Mouse (Mus musculus): ENCODE data around the gene Pde4dip. TPM values are rescaled to one million over a fixed set of nuclear protein-coding genes. Genes with fewer than 3 reads are reported as not detected.
A peak's percentile ranks its signal among the peaks of the same experiment; 100 is the strongest.

Gene Pde4dip
- polyA plus RNA-seq, 1 experiment from 2014 or later = 50.7 TPM

GRCm38 (mm10) chr3:97775742-97776141 is 112.8 kb downstream of the Pde4dip start:
- Histone ChIP-seq H3K36me3 (no peaks in the 10 kb centered on the region), H3K9ac (no peak overlapping the region), H3K9me3 (replicated peaks) (no peaks in the 10 kb centered on the region), H3K4me2 (replicated peaks) (no peak overlapping the region), H3K4me3 (no peak overlapping the region), H3K27me3 (no peaks in the 10 kb centered on the region), H3K4me1 (no peaks in the 10 kb centered on the region), H3K27ac (no peak overlapping the region)
- 82% methylated on average over 2 of the region's 2 CpGs for WGBS
- no peak for ATAC-seq (ENCODE audit: low FRiP score)

GRCm38 (mm10) chr3:97774861-97775260 is 113.6 kb downstream of the Pde4dip start:
- Histone ChIP-seq H3K4me3 (no peak overlapping the region), H3K4me2 (replicated peaks) (no peak overlapping the region), H3K27me3 (no peaks in the 10 kb centered on the region), H3K36me3 (no peaks in the 10 kb centered on the region), H3K9me3 (replicated peaks) (no peaks in the 10 kb centered on the region), H3K9ac (no peak overlapping the region), H3K4me1 (no peaks in the 10 kb centered on the region), H3K27ac (no peak overlapping the region)
- no peak for ATAC-seq (ENCODE audit: low FRiP score)
- WGBS = 82% methylated on average over 1 of the region's 1 CpGs

- Histone ChIP-seq H3K27ac (peak overlapping the region; percentile 94), H3K4me3 (peak overlapping the region; percentile 49), H3K27me3 (no peaks in the 10 kb centered on the region), H3K36me3 (no peaks in the 10 kb centered on the region), H3K4me2 (replicated peaks) (peak overlapping the region; percentile 87), H3K9me3 (replicated peaks) (no peaks in the 10 kb centered on the region), H3K9ac (peak overlapping the region; percentile 65), H3K4me1 (peaks cover 33% of the 10 kb centered on the region)
- 3% methylated on average over 47 of the region's 47 CpGs for WGBS
- peak; percentile 99 for ATAC-seq (ENCODE audit: low FRiP score)
Measured at GRCm38 (mm10) chr3:97767771-97768762, 120.4 kb downstream of the Pde4dip start.

GRCm38 (mm10) chr3:97767041-97767770 is 121.3 kb downstream of the Pde4dip start:
- Histone ChIP-seq H3K27me3 (no peaks in the 10 kb centered on the region), H3K9me3 (replicated peaks) (no peaks in the 10 kb centered on the region), H3K4me1 (peaks cover 33% of the 10 kb centered on the region), H3K36me3 (no peaks in the 10 kb centered on the region), H3K4me2 (replicated peaks) (peak overlapping the region; percentile 87), H3K4me3 (peak overlapping the region; percentile 49), H3K27ac (peak overlapping the region; percentile 94), H3K9ac (peak overlapping the region; percentile 65)
- peak; percentile 90 for ATAC-seq (ENCODE audit: low FRiP score)
- WGBS = 4% methylated on average over 40 of the region's 40 CpGs

GRCm38 (mm10) chr3:97766459-97766858 is 122.0 kb downstream of the Pde4dip start:
- peak overlapping the region; percentile 94; the same call in 1 of the 2 replicates for H3K27ac ChIP-seq
- H3K27me3 ChIP-seq = no peaks in the 10 kb centered on the region
- H3K4me3 ChIP-seq = peak overlapping the region; percentile 49
- WGBS = 58% methylated on average over 9 of the region's 9 CpGs
- peak overlapping the region; percentile 65 for H3K9ac ChIP-seq
- no peaks in the 10 kb centered on the region for H3K9me3 ChIP-seq (replicated peaks)
- peak overlapping the region; percentile 87 for H3K4me2 ChIP-seq (replicated peaks)
- H3K4me1 ChIP-seq = peaks cover 33% of the 10 kb centered on the region
- no peak for ATAC-seq (ENCODE audit: low FRiP score)
- no peaks in the 10 kb centered on the region for H3K36me3 ChIP-seq

GRCm38 (mm10) chr3:97764152-97764551 is 124.4 kb downstream of the Pde4dip start:
- H3K27ac ChIP-seq = no peak overlapping the region
- H3K36me3 ChIP-seq = no peaks in the 10 kb centered on the region
- peak overlapping the region; percentile 3; the same call in 1 of the 2 replicates for H3K4me3 ChIP-seq
- no peak for ATAC-seq (ENCODE audit: low FRiP score)
- H3K27me3 ChIP-seq = no peaks in the 10 kb centered on the region
- peak overlapping the region; percentile 87 for H3K4me2 ChIP-seq (replicated peaks)
- 73% methylated on average over 5 of the region's 5 CpGs for WGBS
- H3K9me3 ChIP-seq (replicated peaks) = no peaks in the 10 kb centered on the region
- peaks cover 33% of the 10 kb centered on the region for H3K4me1 ChIP-seq
- H3K9ac ChIP-seq = no peak overlapping the region

GRCm38 (mm10) chr3:97761951-97762350 is 126.6 kb downstream of the Pde4dip start:
- H3K4me3 ChIP-seq = no peak overlapping the region
- H3K4me2 ChIP-seq (replicated peaks) = no peak overlapping the region
- no peaks in the 10 kb centered on the region for H3K9me3 ChIP-seq (replicated peaks)
- no peak overlapping the region for H3K27ac ChIP-seq
- ATAC-seq (ENCODE audit: low FRiP score) = no peak
- no peak overlapping the region for H3K9ac ChIP-seq
- 89% methylated on average over 6 of the region's 6 CpGs for WGBS
- peaks cover 33% of the 10 kb centered on the region for H3K4me1 ChIP-seq
- H3K36me3 ChIP-seq = peaks cover 21% of the 10 kb centered on the region
- no peaks in the 10 kb centered on the region for H3K27me3 ChIP-seq

GRCm38 (mm10) chr3:97761168-97761567 is 127.3 kb downstream of the Pde4dip start:
- no peak overlapping the region for H3K4me2 ChIP-seq (replicated peaks)
- H3K27me3 ChIP-seq = no peaks in the 10 kb centered on the region
- H3K36me3 ChIP-seq = peaks cover 29% of the 10 kb centered on the region
- H3K9ac ChIP-seq = no peak overlapping the region
- no peak for ATAC-seq (ENCODE audit: low FRiP score)
- H3K9me3 ChIP-seq (replicated peaks) = no peaks in the 10 kb centered on the region
- H3K4me3 ChIP-seq = no peak overlapping the region
- H3K4me1 ChIP-seq = peaks cover 26% of the 10 kb centered on the region
- H3K27ac ChIP-seq = no peak overlapping the region
- 93% methylated on average over 5 of the region's 5 CpGs for WGBS

GRCm38 (mm10) chr3:97759846-97760245 is 128.7 kb downstream of the Pde4dip start:
- no peak overlapping the region for H3K9ac ChIP-seq
- H3K4me3 ChIP-seq = no peak overlapping the region
- H3K27ac ChIP-seq = no peak overlapping the region
- peaks cover 16% of the 10 kb centered on the region for H3K4me1 ChIP-seq
- no peak for ATAC-seq (ENCODE audit: low FRiP score)
- no peaks in the 10 kb centered on the region for H3K27me3 ChIP-seq
- H3K4me2 ChIP-seq (replicated peaks) = no peak overlapping the region
- WGBS = 91% methylated on average over 5 of the region's 5 CpGs
- H3K9me3 ChIP-seq (replicated peaks) = no peaks in the 10 kb centered on the region
- H3K36me3 ChIP-seq = peaks cover 40% of the 10 kb centered on the region

- H3K36me3 ChIP-seq = peaks cover 63% of the 10 kb centered on the region
- no peak for ATAC-seq (ENCODE audit: low FRiP score)
- 94% methylated on average over 10 of the region's 10 CpGs for WGBS
Measured at GRCm38 (mm10) chr3:97757501-97757900, 131.0 kb downstream of the Pde4dip start.

GRCm38 (mm10) chr3:97756283-97757074 is 132.0 kb downstream of the Pde4dip start:
- ATAC-seq (ENCODE audit: low FRiP score) = no peak
- peaks cover 74% of the 10 kb centered on the region for H3K36me3 ChIP-seq
- whole genome bisulfite sequencing = 91% methylated on average over 20 of the region's 20 CpGs

More at GRCm38 (mm10) chr3:97757501-97757900, 131.0 kb downstream of the Pde4dip start:
- H3K9me3 ChIP-seq (replicated peaks) = no peaks in the 10 kb centered on the region
- no peak overlapping the region for H3K9ac ChIP-seq
- no peak overlapping the region for H3K4me3 ChIP-seq
- H3K27me3 ChIP-seq = no peaks in the 10 kb centered on the region
- no peak overlapping the region for H3K4me2 ChIP-seq (replicated peaks)
- no peaks in the 10 kb centered on the region for H3K4me1 ChIP-seq
- H3K27ac ChIP-seq = no peak overlapping the region

More at GRCm38 (mm10) chr3:97756283-97757074, 132.0 kb downstream of the Pde4dip start:
- H3K27me3 ChIP-seq = no peaks in the 10 kb centered on the region
- no peak overlapping the region for H3K4me2 ChIP-seq (replicated peaks)
- no peak overlapping the region for H3K9ac ChIP-seq
- H3K4me1 ChIP-seq = no peaks in the 10 kb centered on the region
- no peaks in the 10 kb centered on the region for H3K9me3 ChIP-seq (replicated peaks)
- H3K27ac ChIP-seq = no peak overlapping the region
- no peak overlapping the region for H3K4me3 ChIP-seq

All from hindbrain, embryonic 12.5 days (tissue).